Mouse (Mus musculus) thymus, adult 2 months (tissue): ENCODE results near the gene Btbd6.

Experiments
- CTCF ChIP-seq: fragments of 200-500 bp; IDR thresholded peaks from 2 replicates; pipeline ENCODE4 v1.5.1; 2012; ENCODE audit warnings: mild to moderate bottlenecking, control low read depth, low read length, moderate library complexity, borderline replicate concordance; ENCODE audit not compliant: control insufficient read depth, poor library complexity, insufficient read depth; ENCODE audit errors: extremely low read depth
- POLR2A ChIP-seq: fragments of 200-500 bp; IDR thresholded peaks from 2 replicates; pipeline ENCODE4 v1.6.1; 2012; ENCODE audit warnings: mild to moderate bottlenecking, low read length, control low read depth, moderate library complexity; ENCODE audit not compliant: control insufficient read depth, poor library complexity, insufficient read depth; ENCODE audit errors: extremely low read depth

GRCm38 (mm10) chr12:112958303-112958702 is 18.0 kb upstream of the Btbd6 start:
- TF ChIP-seq POLR2A (no peak), CTCF (peak; percentile 56; the same call in 1 of the 2 replicates)
